Mouse (Mus musculus): ENCODE measurements around the gene Cenpe. TPM values are rescaled to one million over a fixed set of nuclear protein-coding genes. Genes with fewer than 3 reads are reported as not detected.

Gene Cenpe
- polyA plus RNA-seq, 1 experiment from 2014 or later, result 20.0 TPM

DNA sequence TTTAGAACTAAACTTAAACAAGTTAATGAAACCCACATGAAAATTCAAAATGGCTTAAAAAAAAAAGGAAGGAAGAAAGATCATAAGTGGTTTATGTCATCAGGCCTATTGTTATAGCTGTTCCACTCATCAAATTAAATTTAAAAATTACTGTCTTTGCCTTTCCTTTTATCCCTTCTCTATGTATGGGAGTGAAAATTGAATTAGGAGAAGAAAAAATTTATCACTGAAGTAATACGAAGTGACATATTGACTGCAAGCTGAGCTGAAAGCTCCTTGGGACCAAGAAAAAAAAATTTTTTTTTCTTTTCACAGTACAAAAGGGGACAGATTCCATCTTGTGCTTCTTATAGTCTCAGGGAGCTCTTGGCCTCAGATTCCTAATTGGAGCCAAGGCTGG is 83.2 kb downstream of the Cenpe start:
- Histone ChIP-seq H3K27me3 (ENCODE audit: control insufficient read depth, insufficient read depth, low read length) (no peaks in the 10 kb centered on the region), H3K4me3 (ENCODE audit: control insufficient read depth in 1 of 2, insufficient read depth in 1 of 2, low read depth in 1 of 2, low read length in 2 of 2) (no peak overlapping the region), H3K4me1 (ENCODE audit: control insufficient read depth in 2 of 2, insufficient read depth in 2 of 2, low read length in 2 of 2) (peaks cover 4% of the 10 kb centered on the region in 2 experiments; a peak in 3 of 4 replicates), H3K4me2 (ENCODE audit: low read length) (no peak overlapping the region), H3K9ac (ENCODE audit: low read length) (no peak overlapping the region), H3K36me3 (ENCODE audit: control insufficient read depth, insufficient read depth, low read length) (no peaks in the 10 kb centered on the region), H3K9me3 (ENCODE audit: control insufficient read depth, low read length) (no peaks in the 10 kb centered on the region), H3K27ac (replicated peaks in 1 of 2; ENCODE audit: control insufficient read depth in 1 of 2, insufficient read depth in 1 of 2, low read depth in 2 of 2, low read length in 2 of 2) (no peak overlapping the region)
- ATAC-seq (ENCODE audit: insufficient number of reproducible peaks, insufficient read depth, low FRiP score, low read depth), result no peak
- WGBS, result 95% methylated on average over 1 of the region's 1 CpGs

DNA sequence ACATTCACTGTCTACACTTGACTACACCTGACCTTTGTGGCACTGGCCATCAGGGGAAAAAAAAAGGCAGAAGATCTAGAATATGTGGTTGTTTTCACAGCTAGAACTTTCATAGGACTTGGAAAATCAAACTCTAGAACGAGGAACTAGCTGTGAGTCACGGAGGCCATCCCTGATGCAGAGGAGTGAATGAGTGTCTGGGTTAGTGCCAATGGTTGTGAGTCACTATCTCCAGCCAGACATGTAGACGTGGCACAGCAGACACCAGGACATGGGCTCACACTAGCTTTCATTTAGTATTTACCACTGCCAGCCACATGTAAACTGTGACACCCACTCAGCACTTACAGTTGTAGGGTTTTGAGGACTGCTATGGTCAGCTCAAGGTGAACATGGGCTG is 86.2 kb downstream of the Cenpe start:
- WGBS, result 49% methylated on average over 3 of the region's 3 CpGs
- ATAC-seq (ENCODE audit: insufficient number of reproducible peaks, insufficient read depth, low FRiP score, low read depth), result no peak
- peaks cover 3% of the 10 kb centered on the region in 2 experiments; a peak in 3 of 4 replicates for H3K4me1 ChIP-seq (ENCODE audit: control insufficient read depth in 2 of 2, insufficient read depth in 2 of 2, low read length in 2 of 2)

DNA sequence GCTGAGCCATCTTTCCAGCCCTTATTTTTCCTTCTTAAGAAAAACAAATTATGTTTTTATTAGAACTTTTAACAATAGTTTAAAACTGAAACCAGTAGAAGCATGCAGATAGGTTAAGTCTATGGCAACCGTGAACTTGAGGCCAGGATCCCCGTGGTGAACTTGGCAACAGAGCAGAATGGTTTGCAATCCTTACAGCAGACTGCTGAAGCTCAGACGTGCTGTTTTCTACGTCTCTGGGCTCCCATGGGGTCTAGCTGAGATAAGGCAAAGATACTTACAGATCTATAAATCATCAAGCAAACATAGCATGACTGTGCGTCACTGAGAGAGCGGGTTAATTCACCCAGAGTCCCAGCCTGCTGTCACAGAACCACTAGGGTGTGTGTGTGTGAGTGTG is 87.7 kb downstream of the Cenpe start:
- Histone ChIP-seq H3K36me3 (ENCODE audit: control insufficient read depth, insufficient read depth, low read length) (no peaks in the 10 kb centered on the region), H3K4me1 (ENCODE audit: control insufficient read depth in 2 of 2, insufficient read depth in 2 of 2, low read length in 2 of 2) (no peaks in the 10 kb centered on the region), H3K4me3 (ENCODE audit: control insufficient read depth in 1 of 2, insufficient read depth in 1 of 2, low read depth in 1 of 2, low read length in 2 of 2) (no peak overlapping the region), H3K9me3 (ENCODE audit: control insufficient read depth, low read length) (no peaks in the 10 kb centered on the region), H3K27ac (replicated peaks in 1 of 2; ENCODE audit: control insufficient read depth in 1 of 2, insufficient read depth in 1 of 2, low read depth in 2 of 2, low read length in 2 of 2) (no peak overlapping the region), H3K9ac (ENCODE audit: low read length) (no peak overlapping the region), H3K27me3 (ENCODE audit: control insufficient read depth, insufficient read depth, low read length) (no peaks in the 10 kb centered on the region), H3K4me2 (ENCODE audit: low read length) (no peak overlapping the region)
- WGBS, result 58% methylated on average over 6 of the region's 6 CpGs
- no peak for ATAC-seq (ENCODE audit: insufficient number of reproducible peaks, insufficient read depth, low FRiP score, low read depth)

More for the DNA sequence above, 86.2 kb downstream of the Cenpe start:
- Histone ChIP-seq H3K9me3 (ENCODE audit: control insufficient read depth, low read length) (no peaks in the 10 kb centered on the region), H3K36me3 (ENCODE audit: control insufficient read depth, insufficient read depth, low read length) (no peaks in the 10 kb centered on the region), H3K4me2 (ENCODE audit: low read length) (no peak overlapping the region), H3K27ac (replicated peaks in 1 of 2; ENCODE audit: control insufficient read depth in 1 of 2, insufficient read depth in 1 of 2, low read depth in 2 of 2, low read length in 2 of 2) (no peak overlapping the region), H3K4me3 (ENCODE audit: control insufficient read depth in 1 of 2, insufficient read depth in 1 of 2, low read depth in 1 of 2, low read length in 2 of 2) (no peak overlapping the region), H3K27me3 (ENCODE audit: control insufficient read depth, insufficient read depth, low read length) (no peaks in the 10 kb centered on the region), H3K9ac (ENCODE audit: low read length) (no peak overlapping the region)

DNA sequence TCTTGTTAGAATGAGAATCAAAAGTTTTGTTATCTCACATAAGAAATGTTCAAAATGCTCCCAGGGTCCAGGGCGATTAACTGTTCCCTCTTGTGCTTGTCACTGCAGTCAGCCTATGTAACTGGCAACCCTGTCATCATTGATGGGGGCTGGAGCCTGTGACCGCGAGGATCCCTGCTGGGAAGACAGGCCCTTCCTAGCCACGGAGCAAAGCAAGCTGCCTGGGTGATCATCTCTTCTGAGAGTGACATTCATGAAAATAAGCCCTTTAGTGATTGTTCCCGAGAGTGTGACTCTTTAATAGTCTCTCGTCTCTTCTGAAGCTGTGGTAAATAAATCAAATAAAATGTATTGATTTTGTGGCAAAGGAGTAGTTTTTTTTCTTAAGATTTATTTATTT is 91.7 kb downstream of the Cenpe start:
- WGBS, result 33% methylated on average over 6 of the region's 6 CpGs
- H3K27ac ChIP-seq (replicated peaks in 1 of 2; ENCODE audit: control insufficient read depth in 1 of 2, insufficient read depth in 1 of 2, low read depth in 2 of 2, low read length in 2 of 2), result no peak overlapping the region
- H3K9me3 ChIP-seq (ENCODE audit: control insufficient read depth, low read length), result no peaks in the 10 kb centered on the region
- no peaks in the 10 kb centered on the region for H3K27me3 ChIP-seq (ENCODE audit: control insufficient read depth, insufficient read depth, low read length)
- H3K4me1 ChIP-seq (ENCODE audit: control insufficient read depth in 2 of 2, insufficient read depth in 2 of 2, low read length in 2 of 2), result peaks cover 6 to 9% of the 10 kb centered on the region in 2 experiments; a peak in 3 of 4 replicates
- no peak for ATAC-seq (ENCODE audit: insufficient number of reproducible peaks, insufficient read depth, low FRiP score, low read depth)
- H3K4me2 ChIP-seq (ENCODE audit: low read length), result no peak overlapping the region
- H3K36me3 ChIP-seq (ENCODE audit: control insufficient read depth, insufficient read depth, low read length), result no peaks in the 10 kb centered on the region
- no peak overlapping the region for H3K9ac ChIP-seq (ENCODE audit: low read length)
- no peak overlapping the region for H3K4me3 ChIP-seq (ENCODE audit: control insufficient read depth in 1 of 2, insufficient read depth in 1 of 2, low read depth in 1 of 2, low read length in 2 of 2)

DNA sequence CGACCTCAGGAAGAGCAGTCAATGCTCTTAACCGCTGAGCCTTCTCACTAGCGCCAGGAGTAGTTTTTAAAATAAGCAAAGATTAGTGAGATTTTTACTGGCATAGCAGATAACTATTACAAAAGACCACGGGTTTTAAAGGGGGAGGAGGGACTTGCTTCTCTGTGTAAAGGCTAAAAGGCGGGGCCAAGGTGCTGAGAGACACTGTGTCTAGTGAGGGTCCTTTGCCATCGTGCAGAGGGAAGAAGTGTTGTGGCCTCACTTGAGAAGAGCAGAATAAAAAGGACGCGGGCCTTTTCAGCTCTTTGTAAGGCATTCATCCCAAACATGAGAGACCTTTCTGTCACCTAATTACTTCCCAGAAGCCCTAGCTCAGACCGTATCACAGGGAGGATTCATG is 92.2 kb downstream of the Cenpe start:
- Histone ChIP-seq H3K9me3 (ENCODE audit: control insufficient read depth, low read length) (no peaks in the 10 kb centered on the region), H3K4me3 (ENCODE audit: control insufficient read depth in 1 of 2, insufficient read depth in 1 of 2, low read depth in 1 of 2, low read length in 2 of 2) (no peak overlapping the region), H3K9ac (ENCODE audit: low read length) (no peak overlapping the region), H3K36me3 (ENCODE audit: control insufficient read depth, insufficient read depth, low read length) (no peaks in the 10 kb centered on the region), H3K4me2 (ENCODE audit: low read length) (no peak overlapping the region), H3K27ac (replicated peaks in 1 of 2; ENCODE audit: control insufficient read depth in 1 of 2, insufficient read depth in 1 of 2, low read depth in 2 of 2, low read length in 2 of 2) (no peak overlapping the region), H3K4me1 (ENCODE audit: control insufficient read depth in 2 of 2, insufficient read depth in 2 of 2, low read length in 2 of 2) (peaks cover 6 to 9% of the 10 kb centered on the region in 2 experiments; a peak in 3 of 4 replicates), H3K27me3 (ENCODE audit: control insufficient read depth, insufficient read depth, low read length) (no peaks in the 10 kb centered on the region)
- WGBS, result 42% methylated on average over 9 of the region's 9 CpGs
- no peak for ATAC-seq (ENCODE audit: insufficient number of reproducible peaks, insufficient read depth, low FRiP score, low read depth)

DNA sequence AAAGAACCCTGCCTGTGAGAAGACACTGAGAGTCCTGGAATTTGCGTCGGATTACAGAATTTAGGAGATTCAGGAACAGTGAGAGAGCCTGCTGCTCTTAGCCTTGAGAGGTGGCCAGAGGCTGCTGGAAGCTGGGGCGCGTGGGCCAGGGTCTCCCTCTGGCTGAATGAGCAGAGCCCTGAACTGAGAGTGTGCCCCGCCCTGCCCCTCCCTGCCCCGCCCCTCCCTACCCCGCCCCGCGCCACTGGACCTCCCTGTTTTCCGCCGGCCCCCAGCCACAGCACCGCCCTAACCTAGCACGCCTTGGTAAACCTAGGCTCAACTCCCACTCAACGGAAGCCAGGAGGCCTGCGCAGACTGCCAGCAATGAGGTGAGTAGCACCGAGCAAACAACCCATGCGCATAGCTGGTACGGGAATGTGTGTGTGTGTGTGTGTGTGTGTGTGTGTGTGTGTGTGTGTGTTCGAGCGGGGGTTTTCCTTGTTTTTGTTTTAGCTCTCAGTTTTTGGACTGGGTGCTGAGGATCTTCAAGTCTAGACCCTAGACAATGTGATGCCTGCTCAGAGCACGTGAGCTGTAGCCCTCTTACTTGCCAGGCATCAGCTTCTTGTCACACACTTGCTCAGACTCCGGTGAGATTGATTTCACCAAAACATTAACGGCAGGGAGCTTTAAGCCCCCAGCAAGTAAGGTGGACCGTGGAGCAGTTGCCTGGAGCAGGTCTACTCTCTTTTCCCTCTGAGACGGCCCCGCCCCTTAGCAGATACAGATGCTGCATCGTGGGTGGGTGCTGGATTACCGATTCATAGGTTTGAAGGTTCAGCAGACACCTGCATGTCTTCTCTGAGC is 95.3 kb downstream of the Cenpe start, which contains the start of gene Slc9b2:
Slc9b2 (plus strand) TSS at position 290 of the 849 bp plus-strand sequence.
- H3K9me3 ChIP-seq (ENCODE audit: control insufficient read depth, low read length), result no peaks in the 10 kb centered on the region
- peak; percentile 73 for ATAC-seq (ENCODE audit: insufficient number of reproducible peaks, insufficient read depth, low FRiP score, low read depth)
- no peak within 1 kb of the TSS for H3K27ac ChIP-seq (replicated peaks in 1 of 2; ENCODE audit: control insufficient read depth in 1 of 2, insufficient read depth in 1 of 2, low read depth in 2 of 2, low read length in 2 of 2)
- WGBS, result 7% methylated on average over 28 of the region's 28 CpGs
- H3K9ac ChIP-seq (ENCODE audit: low read length), result peak within 1 kb of the TSS; percentile 57
- H3K4me2 ChIP-seq (ENCODE audit: low read length), result peak within 1 kb of the TSS; percentile 81
- H3K36me3 ChIP-seq (ENCODE audit: control insufficient read depth, insufficient read depth, low read length), result no peaks in the 10 kb centered on the region
- H3K4me1 ChIP-seq (ENCODE audit: control insufficient read depth in 2 of 2, insufficient read depth in 2 of 2, low read length in 2 of 2), result peaks cover 6 to 9% of the 10 kb centered on the region in 2 experiments; a peak in 3 of 4 replicates
- H3K27me3 ChIP-seq (ENCODE audit: control insufficient read depth, insufficient read depth, low read length), result no peaks in the 10 kb centered on the region
- H3K4me3 ChIP-seq (ENCODE audit: control insufficient read depth in 1 of 2, insufficient read depth in 1 of 2, low read depth in 1 of 2, low read length in 2 of 2), result peak within 1 kb of the TSS; percentile 42 to 52

DNA sequence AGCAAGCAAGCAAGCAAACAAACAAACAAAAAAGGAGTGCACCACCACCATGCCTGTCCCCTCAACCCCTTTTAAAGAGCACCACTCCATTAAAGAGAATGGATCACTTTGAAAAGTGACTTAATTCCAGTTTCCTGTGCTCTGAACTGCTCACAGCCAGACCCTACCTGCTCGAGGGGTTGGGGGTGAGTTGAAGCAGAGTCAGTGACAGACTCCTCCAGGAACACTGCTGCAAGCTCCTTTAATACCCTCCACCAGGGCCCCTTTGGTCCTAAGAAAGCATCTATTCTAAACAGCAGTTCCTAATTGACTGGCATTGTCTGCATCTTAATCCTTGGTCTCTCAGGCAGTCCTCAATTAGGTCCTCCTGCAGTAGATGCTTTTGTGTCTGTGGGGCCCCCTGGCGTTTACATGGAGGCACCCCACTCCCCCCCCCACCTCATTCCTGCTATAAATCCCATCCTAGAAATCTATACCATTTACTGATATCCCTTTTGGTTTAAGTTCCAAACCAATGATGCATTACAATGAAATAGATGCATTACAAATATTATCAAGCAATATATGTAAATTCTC is 100.7 kb downstream of the Cenpe start:
- H3K9me3 ChIP-seq (ENCODE audit: control insufficient read depth, low read length), result peaks cover 3% of the 10 kb centered on the region; the same call in 1 of the 2 replicates
- no peaks in the 10 kb centered on the region for H3K36me3 ChIP-seq (ENCODE audit: control insufficient read depth, insufficient read depth, low read length)
- no peak overlapping the region for H3K4me2 ChIP-seq (ENCODE audit: low read length)
- no peaks in the 10 kb centered on the region for H3K27me3 ChIP-seq (ENCODE audit: control insufficient read depth, insufficient read depth, low read length)
- 48% methylated on average over 2 of the region's 2 CpGs for WGBS
- no peak overlapping the region for H3K9ac ChIP-seq (ENCODE audit: low read length)
- no peak for ATAC-seq (ENCODE audit: insufficient number of reproducible peaks, insufficient read depth, low FRiP score, low read depth)
- peaks cover 0 to 2% of the 10 kb centered on the region in 2 experiments; a peak in 1 of 4 replicates for H3K4me1 ChIP-seq (ENCODE audit: control insufficient read depth in 2 of 2, insufficient read depth in 2 of 2, low read length in 2 of 2)
- H3K27ac ChIP-seq (replicated peaks in 1 of 2; ENCODE audit: control insufficient read depth in 1 of 2, insufficient read depth in 1 of 2, low read depth in 2 of 2, low read length in 2 of 2), result no peak overlapping the region
- no peak overlapping the region for H3K4me3 ChIP-seq (ENCODE audit: control insufficient read depth in 1 of 2, insufficient read depth in 1 of 2, low read depth in 1 of 2, low read length in 2 of 2)

Data from heart, embryonic 14.5 days (tissue).